Mouse (Mus musculus) lung, adult 10 weeks (tissue): Measurements from ENCODE around the gene Tceal8. TPM values are rescaled to one million over a fixed set of nuclear protein-coding genes. Genes with fewer than 3 reads are reported as not detected.

Source experiments
- polyA plus RNA-seq: library from polyadenylated mRNA; stranded (reverse); fragments of 350-450 nt; fragmentation: Illumina TruSeq; extraction: RNeasy Lipid Tissue Mini Kit (QIAGEN cat#74804); gene quantifications from one replicate; pipeline ENCODE4 v1.2.3, GENCODE M21; 2014; ENCODE audit warnings: low read depth, low replicate concordance; ENCODE audit not compliant: insufficient read depth

The Tceal8 gene
- polyA plus RNA-seq, result 65.3 TPM

DNA sequence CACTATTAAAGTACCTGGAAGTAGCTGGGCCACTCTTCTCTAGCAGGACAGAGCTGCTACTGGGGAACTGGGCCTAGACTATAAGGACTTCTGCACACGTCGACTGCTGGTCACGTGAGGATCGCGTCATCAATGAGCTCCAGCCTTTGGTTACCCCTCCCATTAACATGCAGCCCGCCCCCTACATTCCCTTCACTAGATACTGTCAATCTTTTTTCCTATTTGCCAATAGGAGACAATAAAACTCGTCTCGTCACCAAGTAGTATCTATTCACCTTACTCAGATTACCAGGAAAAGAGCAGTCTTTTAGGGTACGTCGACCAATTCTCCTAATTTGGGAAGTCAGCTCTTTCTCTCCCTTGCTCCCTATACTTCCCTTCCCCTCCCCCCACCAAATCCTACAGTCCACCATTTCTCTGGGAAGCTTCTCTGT is at the start of gene Tceal8:
Tceal8 (minus strand) TSS at position 225 of the 434 bp plus-strand sequence.

DNA sequence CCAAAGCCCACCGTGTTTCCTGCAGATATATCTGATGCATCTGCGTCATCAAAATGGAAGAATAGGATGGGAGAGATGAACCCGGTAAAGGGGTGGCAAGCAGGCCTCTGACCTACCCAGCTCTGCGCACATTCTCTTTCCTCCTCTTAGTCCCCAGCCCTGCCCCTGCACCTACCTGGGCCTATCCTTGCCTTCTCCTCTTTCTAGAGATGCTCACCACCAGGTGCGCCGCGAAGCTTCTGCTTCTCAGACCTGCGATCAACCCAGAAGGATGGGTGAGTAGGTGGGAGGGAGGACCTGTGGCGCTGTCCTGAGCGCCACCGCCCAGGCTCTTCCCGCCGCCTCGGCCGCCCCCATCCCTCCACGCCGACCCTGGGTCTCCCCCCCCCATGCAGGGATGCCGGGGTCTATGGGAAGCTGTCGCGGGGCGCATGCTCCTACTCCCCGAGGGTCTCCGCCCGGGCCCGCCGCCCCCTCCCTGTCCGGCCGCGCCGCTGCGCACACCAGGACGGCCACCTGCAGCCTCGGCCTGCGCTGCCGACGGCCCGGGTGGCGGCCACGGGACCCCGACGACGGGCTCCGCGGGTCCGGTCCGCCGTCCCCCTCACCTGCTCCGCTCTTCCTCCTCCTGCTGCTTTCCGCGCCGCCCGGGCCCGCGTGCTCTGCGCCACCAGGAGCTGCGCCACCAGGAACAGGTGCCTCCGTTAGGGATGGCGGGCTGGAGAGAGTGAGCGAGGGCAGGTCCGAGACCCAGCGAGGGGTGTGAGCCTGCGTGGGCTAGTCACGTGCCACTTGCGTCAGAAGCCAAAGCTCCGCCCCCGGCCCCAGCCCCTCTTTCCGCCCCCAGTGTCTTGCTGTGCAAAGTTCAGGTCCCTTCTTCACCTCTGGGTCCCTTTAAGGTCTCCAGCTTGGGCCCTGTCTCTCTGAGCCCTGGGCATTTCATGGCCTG is 42.9 kb upstream of the Tceal8 start, which contains the start of the genes Tceal7 and Bex1:
Tceal7 (plus strand) TSS at position 51 of the 949 bp plus-strand sequence.
Bex1 (minus strand) TSS at position 785 of the 949 bp plus-strand sequence.

DNA sequence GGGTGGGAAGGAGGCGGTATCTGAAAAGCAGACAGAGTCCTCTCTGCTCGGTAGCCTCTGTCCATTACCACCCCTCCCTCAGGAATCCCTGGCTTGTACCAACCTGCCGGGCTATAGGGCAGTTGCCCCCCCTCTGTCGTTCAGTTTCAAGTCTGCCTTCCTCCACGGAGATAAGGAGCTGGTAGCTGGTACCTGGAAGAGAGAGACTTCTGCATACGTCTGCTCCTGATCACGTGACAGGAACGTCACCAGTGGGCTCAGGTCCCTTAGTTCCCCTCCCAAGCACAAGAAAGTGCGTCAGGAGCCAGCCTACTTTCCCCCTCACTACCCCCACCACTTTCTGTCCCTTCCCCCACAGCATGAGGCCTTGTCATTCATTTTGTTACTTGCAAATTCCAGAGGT is 31.5 kb upstream of the Tceal8 start, which contains the start of gene Tceal5:
Tceal5 (minus strand) TSS at position 213 of the 403 bp plus-strand sequence.

DNA sequence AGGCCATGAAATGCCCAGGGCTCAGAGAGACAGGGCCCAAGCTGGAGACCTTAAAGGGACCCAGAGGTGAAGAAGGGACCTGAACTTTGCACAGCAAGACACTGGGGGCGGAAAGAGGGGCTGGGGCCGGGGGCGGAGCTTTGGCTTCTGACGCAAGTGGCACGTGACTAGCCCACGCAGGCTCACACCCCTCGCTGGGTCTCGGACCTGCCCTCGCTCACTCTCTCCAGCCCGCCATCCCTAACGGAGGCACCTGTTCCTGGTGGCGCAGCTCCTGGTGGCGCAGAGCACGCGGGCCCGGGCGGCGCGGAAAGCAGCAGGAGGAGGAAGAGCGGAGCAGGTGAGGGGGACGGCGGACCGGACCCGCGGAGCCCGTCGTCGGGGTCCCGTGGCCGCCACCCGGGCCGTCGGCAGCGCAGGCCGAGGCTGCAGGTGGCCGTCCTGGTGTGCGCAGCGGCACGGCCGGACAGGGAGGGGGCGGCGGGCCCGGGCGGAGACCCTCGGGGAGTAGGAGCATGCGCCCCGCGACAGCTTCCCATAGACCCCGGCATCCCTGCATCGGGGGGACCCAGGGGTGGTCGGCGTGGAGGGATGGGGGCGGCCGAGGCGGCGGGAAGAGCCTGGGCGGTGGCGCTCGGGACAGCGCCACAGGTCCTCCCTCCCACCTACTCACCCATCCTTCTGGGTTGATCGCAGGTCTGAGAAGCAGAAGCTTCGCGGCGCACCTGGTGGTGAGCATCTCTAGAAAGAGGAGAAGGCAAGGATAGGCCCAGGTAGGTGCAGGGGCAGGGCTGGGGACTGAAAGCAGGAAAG is 33.1 kb downstream of the Tceal8 start, which contains the start of gene Bex4:
Bex4 (plus strand) TSS at position 170 of the 813 bp plus-strand sequence.

Other genes starting within 250 kb of the Tceal8 start
- gene Arxes2, start 178.5 kb downstream of the Tceal8 start, polyA plus RNA-seq, result 21.1 TPM
- 1.6 TPM for gene Arxes1, start 139.0 kb downstream of the Tceal8 start, polyA plus RNA-seq
- 68.5 TPM for gene Bex2, start 104.1 kb downstream of the Tceal8 start, polyA plus RNA-seq
- not detected for gene Nxf3, start 87.1 kb downstream of the Tceal8 start, polyA plus RNA-seq
- 88.2 TPM for gene Bex4, start 33.3 kb downstream of the Tceal8 start, polyA plus RNA-seq
- 0.37 TPM for gene Tceal5, start 31.5 kb upstream of the Tceal8 start, polyA plus RNA-seq
- not detected for gene Tceal7, start 42.4 kb upstream of the Tceal8 start, polyA plus RNA-seq
- 6.6 TPM for gene Bex1, start 43.2 kb upstream of the Tceal8 start, polyA plus RNA-seq
- 264 TPM for gene Tceal9, start 72.7 kb upstream of the Tceal8 start, polyA plus RNA-seq
- 88.3 TPM for gene Bex3, start 97.9 kb upstream of the Tceal8 start, polyA plus RNA-seq